Mouse (Mus musculus): ENCODE data around the gene Nbl1.

Nbl1 gene

GRCm38 (mm10) chr4:139092356-139093195 lies at the start of gene Nbl1:
Nbl1 (minus strand) TSS chr4:139092993.
- in situ Hi-C loops (cut with MboI, MseI) = no loop called here

GRCm38 (mm10) chr4:139141785-139142184 lies 49.0 kb upstream of the Nbl1 start:
- in situ Hi-C loops (cut with MboI, MseI) = no loop called here

GRCm38 (mm10) chr4:139140267-139140666 lies 47.5 kb upstream of the Nbl1 start:
- in situ Hi-C loops (cut with MboI, MseI) = no loop called here

- in situ Hi-C loops (cut with MboI, MseI) = no loop called here
Observed at GRCm38 (mm10) chr4:139136011-139136410, 43.2 kb upstream of the Nbl1 start.

GRCm38 (mm10) chr4:139133109-139133508 lies 40.3 kb upstream of the Nbl1 start:
- in situ Hi-C loops (cut with MboI, MseI) = no loop called here

GRCm38 (mm10) chr4:139131858-139132672 lies 39.3 kb upstream of the Nbl1 start:
- in situ Hi-C loops (cut with MboI, MseI) = no loop called here

- in situ Hi-C loops (cut with MboI, MseI) = no loop called here
Observed at GRCm38 (mm10) chr4:139130701-139131549, 38.1 kb upstream of the Nbl1 start, which contains the start of gene Minos1. Minos1 (minus strand) TSS chr4:139131113.

GRCm38 (mm10) chr4:139129806-139130700 lies 37.3 kb upstream of the Nbl1 start:
- in situ Hi-C loops (cut with MboI, MseI) = no loop called here

- in situ Hi-C loops (cut with MboI, MseI) = no loop called here
Observed at GRCm38 (mm10) chr4:139126475-139126874, 33.7 kb upstream of the Nbl1 start.

GRCm38 (mm10) chr4:139124940-139125339 lies 32.1 kb upstream of the Nbl1 start:
- in situ Hi-C loops (cut with MboI, MseI) = no loop called here

GRCm38 (mm10) chr4:139122557-139122956 lies 29.8 kb upstream of the Nbl1 start:
- in situ Hi-C loops (cut with MboI, MseI) = no loop called here

- in situ Hi-C loops (cut with MboI, MseI) = no loop called here
Observed at GRCm38 (mm10) chr4:139120998-139121397, 28.2 kb upstream of the Nbl1 start.

- in situ Hi-C loops (cut with MboI, MseI) = no loop called here
Observed at GRCm38 (mm10) chr4:139120281-139120814, 27.6 kb upstream of the Nbl1 start.

GRCm38 (mm10) chr4:139116356-139117063 lies 23.7 kb upstream of the Nbl1 start:
- in situ Hi-C loops (cut with MboI, MseI) = no loop called here

GRCm38 (mm10) chr4:139115721-139116120 lies 22.9 kb upstream of the Nbl1 start:
- in situ Hi-C loops (cut with MboI, MseI) = no loop called here

GRCm38 (mm10) chr4:139112482-139112881 lies 19.7 kb upstream of the Nbl1 start:
- in situ Hi-C loops (cut with MboI, MseI) = no loop called here

GRCm38 (mm10) chr4:139111421-139111820 lies 18.6 kb upstream of the Nbl1 start:
- in situ Hi-C loops (cut with MboI, MseI) = no loop called here

- in situ Hi-C loops (cut with MboI, MseI) = no loop called here
Observed at GRCm38 (mm10) chr4:139110858-139111257, 18.1 kb upstream of the Nbl1 start.

- in situ Hi-C loops (cut with MboI, MseI) = no loop called here
Observed at GRCm38 (mm10) chr4:139105453-139105852, 12.7 kb upstream of the Nbl1 start.

- in situ Hi-C loops (cut with MboI, MseI) = no loop called here
Observed at GRCm38 (mm10) chr4:139101546-139101945, 8.8 kb upstream of the Nbl1 start.
